Mouse (Mus musculus) T-cell, adult 66 days (primary cell): ENCODE data around the gene Olfr898. TPM values are rescaled to one million over a fixed set of nuclear protein-coding genes. Genes with fewer than 3 reads are reported as not detected.

Experiments
- total RNA-seq, 2 experiments: library from RNA; stranded (reverse); gene quantifications; 3 replicates in 1 of 2; 4 replicates in 1 of 2; pipeline ENCODE4 v1.2.4; 2023

Olfr898 gene
- not detected for total RNA-seq

GRCm38 (mm10) chr9:38348111-38348510, at the start of gene Olfr898:
Olfr898 (plus strand) TSS chr9:38348411.

GRCm38 (mm10) chr9:38328760-38329159, 19.5 kb upstream of the Olfr898 start, which contains the start of gene Olfr25:
Olfr25 (plus strand) TSS chr9:38329060.

GRCm38 (mm10) chr9:38366596-38366995, 18.4 kb downstream of the Olfr898 start, which contains the start of gene Olfr250:
Olfr250 (plus strand) TSS chr9:38366896.

GRCm38 (mm10) chr9:38376786-38377185, 28.6 kb downstream of the Olfr898 start, which contains the start of gene Olfr251:
Olfr251 (plus strand) TSS chr9:38377086.

GRCm38 (mm10) chr9:38401398-38401797, 53.2 kb downstream of the Olfr898 start, which contains the start of gene Olfr147:
Olfr147 (plus strand) TSS chr9:38401698.

Other genes with a start within 250 kb of the Olfr898 start
- not detected for gene Olfr888, start 240.3 kb upstream of the Olfr898 start, total RNA-seq
- not detected for gene Olfr889, start 233.2 kb upstream of the Olfr898 start, total RNA-seq
- gene Olfr890, start 205.9 kb upstream of the Olfr898 start, total RNA-seq: not detected
- not detected for gene Olfr891, start 167.6 kb upstream of the Olfr898 start, total RNA-seq
- not detected for gene Olfr893, start 140.0 kb upstream of the Olfr898 start, total RNA-seq
- gene Olfr894, start 130.4 kb upstream of the Olfr898 start, total RNA-seq: not detected
- gene Olfr143, start 95.6 kb upstream of the Olfr898 start, total RNA-seq: not detected
- not detected for gene Olfr895, start 80.6 kb upstream of the Olfr898 start, total RNA-seq
- not detected for gene Olfr896-ps1, start 57.3 kb upstream of the Olfr898 start, total RNA-seq
- not detected for gene Olfr25, start 19.4 kb upstream of the Olfr898 start, total RNA-seq
- not detected for gene Olfr250, start 18.5 kb downstream of the Olfr898 start, total RNA-seq
- gene Olfr251, start 28.7 kb downstream of the Olfr898 start, total RNA-seq: not detected
- not detected for gene Olfr147, start 53.3 kb downstream of the Olfr898 start, total RNA-seq
- not detected for gene Olfr901, start 81.0 kb downstream of the Olfr898 start, total RNA-seq
- not detected for gene Olfr902, start 99.2 kb downstream of the Olfr898 start, total RNA-seq
- not detected for gene Olfr904, start 114.7 kb downstream of the Olfr898 start, total RNA-seq
- gene Olfr905, start 122.7 kb downstream of the Olfr898 start, total RNA-seq: not detected
- not detected for gene Olfr906, start 138.7 kb downstream of the Olfr898 start, total RNA-seq
- gene Olfr907, start 147.4 kb downstream of the Olfr898 start, total RNA-seq: not detected
- not detected for gene Olfr911-ps1, start 173.2 kb downstream of the Olfr898 start, total RNA-seq
- not detected for gene Olfr910, start 189.4 kb downstream of the Olfr898 start, total RNA-seq
- gene Olfr912, start 231.8 kb downstream of the Olfr898 start, total RNA-seq: not detected
- gene Olfr913, start 244.3 kb downstream of the Olfr898 start, total RNA-seq: not detected